In genomic region chr2:156087391-156088110, GRCm38 (mm10) we compare ENCODE assay signal across 26 mouse cellular contexts. TPM values are rescaled to one million over a fixed set of nuclear protein-coding genes. Genes with fewer than 3 reads are reported as not detected.
"Had no signal": no experiment of that assay in that cellular context is flagged by ENCODE, and none has a peak within 500 bp of the region (broad histone marks: within the 10 kb centered on the region; RNA-seq: fewer than 3 reads in every experiment).

No protein-coding gene starts in this region.

- H3K4me3 ChIP-seq: left cerebral cortex, adult 2 months; liver, embryonic 13.5 days; lung, embryonic 15.5 days; midbrain, embryonic 12.5 days; midbrain, embryonic 15.5 days; neural tube, embryonic 12.5 days; neural tube, embryonic 15.5 days; stomach, embryonic 15.5 days had no signal

- H3K27me3 ChIP-seq: liver, embryonic 13.5 days; lung, embryonic 15.5 days; midbrain, embryonic 12.5 days; midbrain, embryonic 15.5 days; neural tube, embryonic 12.5 days; neural tube, embryonic 15.5 days; stomach, embryonic 15.5 days had no signal

- H3K27ac ChIP-seq: left cerebral cortex, adult 2 months; liver, embryonic 13.5 days; lung, embryonic 15.5 days; midbrain, embryonic 12.5 days; midbrain, embryonic 15.5 days; neural tube, embryonic 12.5 days; neural tube, embryonic 15.5 days; stomach, embryonic 15.5 days had no signal

- H3K9me3 ChIP-seq: liver, embryonic 13.5 days; lung, embryonic 15.5 days; midbrain, embryonic 12.5 days; midbrain, embryonic 15.5 days; neural tube, embryonic 12.5 days; neural tube, embryonic 15.5 days; stomach, embryonic 15.5 days had no signal

- DNase-seq: kidney, adult 18-20 months; kidney, adult 9 months; kidney, postnatal 14 days; kidney, postnatal 4 days; layer of hippocampus, postnatal 36 days; liver, embryonic 13.5 days; lung, postnatal 14 days; lung, postnatal 4 days; retina, postnatal 1 day; right cerebral cortex, postnatal 25 days; spleen, adult 18-20 months; thymus, postnatal 4 days had no signal

- ATAC-seq: midbrain, embryonic 15.5 days had no signal

- H3K4me1 ChIP-seq: stomach, embryonic 15.5 days had no signal

- H3K4me2 ChIP-seq: liver, embryonic 13.5 days; lung, embryonic 15.5 days; midbrain, embryonic 12.5 days; midbrain, embryonic 15.5 days; neural tube, embryonic 12.5 days; neural tube, embryonic 15.5 days; stomach, embryonic 15.5 days had no signal

- H3K36me3 ChIP-seq: midbrain, embryonic 12.5 days; midbrain, embryonic 15.5 days; neural tube, embryonic 15.5 days; stomach, embryonic 15.5 days had no signal

- H3K9ac ChIP-seq: liver, embryonic 13.5 days; lung, embryonic 15.5 days; midbrain, embryonic 12.5 days; midbrain, embryonic 15.5 days; neural tube, embryonic 12.5 days; neural tube, embryonic 15.5 days; stomach, embryonic 15.5 days had no signal

RNA-seq across cellular contexts. Expression of gene Fer1l4, which starts 34.8 kb away (rescaled TPM):
- total RNA-seq: layer of hippocampus, adult 8-10 months; layer of hippocampus, postnatal 10 days; layer of hippocampus, postnatal 36 days; left cerebral cortex, adult 2 months; left cerebral cortex, postnatal 36 days; liver, adult 2 months; megakaryocyte progenitor cell, adult 5-6 weeks had no signal
- polyA plus RNA-seq: limb, embryonic 11.5 days; liver, embryonic 13.5 days; liver, embryonic 16.5 days; lung, embryonic 15.5 days; midbrain, embryonic 12.5 days; midbrain, embryonic 15.5 days; neural tube, embryonic 12.5 days had no signal
